Mouse (Mus musculus): ENCODE measurements around the gene Macrod2.

- TF ChIP-seq CTCF (IDR thresholded peaks at IDR 0.05; ENCODE audit: low read depth, low read length) (no peak), POLR2A (IDR thresholded peaks at IDR 0.05; ENCODE audit: extremely low read depth, insufficient read depth, low read length) (no peak)
Measured at GRCm38 (mm10) chr2:141091320-141091719, 696.2 kb downstream of the Macrod2 start.
